Mouse (Mus musculus) heart, adult 2 months (tissue): ENCODE results near the gene Fam171a2.

Source experiments
- CTCF ChIP-seq: fragments of 200-600 bp; IDR thresholded peaks from 2 replicates; pipeline ENCODE4 v1.8.1; 2022; ENCODE audit warnings: antibody characterized with exemption, mild to moderate bottlenecking, moderate library complexity
- POLR2A ChIP-seq: fragments of 200-500 bp; IDR thresholded peaks from 2 replicates; pipeline ENCODE4 v1.6.1; 2011; ENCODE audit warnings: mild to moderate bottlenecking, low read depth, low read length, control low read depth; ENCODE audit not compliant: insufficient read depth

DNA sequence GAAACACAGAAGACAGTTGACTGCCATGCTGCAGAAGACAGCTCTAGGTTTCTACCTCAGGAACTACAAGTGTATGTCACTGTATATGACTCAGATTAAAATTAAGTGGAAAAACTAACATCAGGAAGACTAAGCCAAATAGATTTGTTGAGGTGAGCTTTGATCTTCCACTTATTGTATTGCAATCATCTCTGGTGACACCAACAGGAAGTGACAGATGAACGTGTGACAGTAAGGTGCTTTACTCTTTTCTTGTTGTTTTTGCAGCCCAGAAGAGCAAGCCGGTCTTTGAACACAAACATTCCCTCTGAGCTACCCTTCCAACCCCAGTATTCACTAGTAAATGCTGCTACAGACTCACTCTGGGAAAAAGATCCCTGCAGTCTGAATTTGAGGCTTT is 49.2 kb upstream of the Fam171a2 start:
- TF ChIP-seq CTCF (no peak), POLR2A (no peak)
